Mouse (Mus musculus) layer of hippocampus, postnatal 10 days (tissue): ENCODE results near the gene Cdh24. TPM values are rescaled to one million over a fixed set of nuclear protein-coding genes. Genes with fewer than 3 reads are reported as not detected.

Experiments
- DNase-seq, 2 experiments: peaks; one replicate each; pipeline ENCODE4 v3.0.0; 2021; ENCODE audit warnings: low spot score in 2 of 2
- long read RNA-seq: library from polyadenylated mRNA; stranded (forward); transcript quantifications from one replicate; pipeline ENCODE4 v2.0.0, GENCODE M21; 2023
- total RNA-seq, 2 experiments: library from RNA; stranded (reverse); gene quantifications; 2 replicates each; pipeline ENCODE4 v1.2.3; 2021

The Cdh24 gene
- 10 to 100 TPM; 14.7 to 17.2 TPM for total RNA-seq
- long read RNA-seq, partial matches to known transcripts: 0 of 1 reads
- long read RNA-seq, other reads (novel, unspliced or antisense): 1 of 1 reads

- peak; percentile 95 to 96 for DNase-seq
Observed at GRCm38 (mm10) chr14:54641305-54641969, at the start of gene Cdh24. Gene Cdh24, minus strand, starts transcription at chr14:54641364.

DNA sequence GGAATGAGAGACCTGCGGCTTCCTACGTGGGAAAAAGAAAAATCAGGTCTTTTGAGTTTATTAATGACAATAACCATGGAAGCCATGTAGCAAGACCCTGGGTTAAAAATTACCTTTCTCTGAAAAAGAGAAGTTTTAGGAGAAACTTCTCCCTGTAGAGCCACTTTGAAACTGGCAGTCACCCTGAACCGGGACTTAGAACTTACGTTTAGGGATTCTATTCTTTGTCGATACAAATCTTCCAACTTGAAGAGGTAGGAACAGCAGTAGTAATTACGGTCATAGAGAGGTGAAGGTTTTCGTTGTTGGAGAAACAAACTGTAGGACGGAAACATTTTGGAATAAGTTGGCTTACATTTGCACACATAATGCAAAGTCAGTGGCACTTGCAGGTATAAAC lies 46.1 kb upstream of the Cdh24 start:
- DNase-seq: no peak

- peak; percentile 100 for DNase-seq
Observed at GRCm38 (mm10) chr14:54686522-54687143, 45.5 kb upstream of the Cdh24 start, which contains the start of gene Acin1. Gene Acin1, minus strand, starts transcription at chr14:54686931.

GRCm38 (mm10) chr14:54686063-54686521 lies 44.9 kb upstream of the Cdh24 start, which contains the start of gene 1700123O20Rik:
Gene 1700123O20Rik, plus strand, starts transcription at chr14:54686216.
- no peak for DNase-seq

DNA sequence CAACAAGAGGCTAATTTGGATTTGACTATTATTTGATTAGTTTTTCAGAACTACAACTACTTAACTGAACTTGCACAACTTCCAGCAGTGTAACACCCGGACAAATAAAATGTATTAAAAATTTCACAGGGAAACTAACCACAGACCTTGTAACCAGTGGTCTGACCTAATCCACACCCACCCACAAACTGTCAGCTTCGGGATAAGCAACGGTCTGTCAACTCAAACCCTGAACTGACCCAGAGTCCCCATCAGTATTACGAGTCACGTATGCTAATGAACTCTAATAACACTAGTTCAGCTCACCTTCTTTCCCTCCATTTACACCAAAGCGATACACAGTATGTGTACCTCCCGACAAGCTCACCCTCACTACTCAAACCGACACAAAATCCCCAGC lies 44.3 kb upstream of the Cdh24 start:
- no peak for DNase-seq

- DNase-seq: no peak
Observed at GRCm38 (mm10) chr14:54682396-54682795, 41.2 kb upstream of the Cdh24 start.

- DNase-seq: no peak
Observed at GRCm38 (mm10) chr14:54678657-54679304, 37.6 kb upstream of the Cdh24 start.

- peak in 1 of 2 experiments; percentile 19 for DNase-seq
Observed at GRCm38 (mm10) chr14:54676290-54676689, 35.1 kb upstream of the Cdh24 start.

DNA sequence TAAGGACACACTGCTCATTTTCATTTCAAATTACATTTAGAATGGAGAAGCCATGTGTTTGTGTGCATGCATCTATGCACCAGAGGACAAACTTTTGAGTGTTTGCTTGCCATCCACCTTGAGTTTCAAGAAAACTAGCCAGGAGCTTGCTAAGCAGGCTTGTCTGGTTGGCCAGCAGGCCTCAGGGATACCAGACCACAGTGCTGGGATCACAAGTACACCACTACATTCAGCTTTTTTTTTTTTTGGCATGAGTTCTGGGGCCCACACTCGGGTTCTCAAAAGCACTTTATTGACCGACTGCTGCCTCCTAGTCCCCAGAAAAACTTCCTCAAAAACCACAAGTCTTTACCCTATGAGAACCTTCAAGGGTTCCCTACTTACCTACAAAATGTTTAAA lies 33.2 kb upstream of the Cdh24 start:
- DNase-seq: no peak

DNA sequence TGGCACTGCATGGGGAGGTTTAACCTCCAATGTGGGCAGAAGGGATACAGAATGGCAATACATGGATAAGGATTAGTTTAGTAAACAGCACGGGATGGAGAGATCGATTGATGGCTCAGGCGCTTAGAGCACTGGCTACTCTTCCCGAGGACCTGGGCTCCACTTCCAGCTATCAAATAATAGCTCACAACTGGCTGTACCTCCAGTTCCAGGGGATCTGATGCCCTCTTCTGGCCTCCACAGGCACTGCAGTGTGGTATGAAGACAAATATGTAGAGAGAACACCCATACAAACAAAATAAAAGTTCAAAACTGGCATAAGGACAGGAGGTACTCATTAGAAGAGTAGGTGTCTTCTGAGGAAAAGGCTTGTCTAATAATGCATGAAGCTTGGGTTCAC lies 28.2 kb upstream of the Cdh24 start:
- DNase-seq: peak in 1 of 2 experiments; percentile 39

DNA sequence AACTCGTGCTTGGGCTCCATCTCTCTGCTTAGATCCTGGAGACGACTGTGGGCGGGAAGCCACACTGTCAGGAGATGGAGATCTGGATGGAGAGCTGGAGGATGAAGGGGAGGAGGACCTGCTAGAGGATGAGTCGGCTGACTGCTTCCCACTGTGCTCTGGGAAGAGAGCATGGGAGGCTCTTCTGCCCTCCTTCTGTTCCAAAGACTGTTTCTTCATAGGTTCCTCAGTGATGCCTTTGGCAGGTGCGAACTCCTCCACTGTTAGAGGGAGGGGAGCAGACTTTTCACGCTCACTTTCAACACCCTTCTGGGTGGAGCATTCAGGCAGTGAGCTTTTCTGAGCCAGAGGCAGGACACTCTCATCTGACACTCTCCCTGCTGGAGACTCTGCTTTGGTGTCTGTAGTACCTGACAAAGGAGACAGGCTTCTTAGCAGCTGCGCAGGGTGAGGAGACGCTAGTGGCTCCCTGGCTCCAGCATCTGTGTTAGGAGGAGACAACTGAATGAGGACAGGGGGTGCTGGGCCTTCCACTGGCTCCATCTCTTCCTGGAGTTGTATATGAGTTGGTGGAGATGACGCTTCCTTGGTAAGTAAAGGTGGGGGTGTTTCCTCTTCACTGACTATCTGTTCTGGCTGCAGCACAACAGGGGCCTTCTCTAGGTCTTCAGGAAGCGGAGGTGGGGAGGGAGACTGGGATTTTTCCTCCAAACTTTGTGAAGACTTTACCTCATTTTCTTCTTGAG lies 23.5 kb upstream of the Cdh24 start:
- DNase-seq: no peak

- DNase-seq: no peak
Observed at GRCm38 (mm10) chr14:54660009-54660408, 18.8 kb upstream of the Cdh24 start.

DNA sequence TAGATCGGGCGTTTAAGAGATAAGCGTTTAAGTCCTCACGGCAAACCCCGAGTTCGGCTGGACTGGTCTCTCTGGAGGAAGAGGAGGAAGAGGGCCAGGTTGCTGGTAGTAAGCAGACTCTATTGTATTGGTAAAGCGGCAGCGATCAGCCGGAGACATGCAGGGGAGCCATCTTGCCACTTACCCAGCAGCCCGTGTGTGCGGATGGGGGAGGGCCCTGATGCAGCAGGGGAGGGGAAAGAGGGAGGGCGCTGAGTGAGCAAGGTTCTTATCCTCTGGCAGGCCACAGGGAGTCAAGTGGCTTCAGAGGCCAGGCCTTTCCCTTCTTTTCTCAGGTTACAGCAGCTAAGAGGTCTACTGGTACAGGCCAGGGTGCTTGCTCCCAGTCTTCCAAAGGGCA lies 12.3 kb upstream of the Cdh24 start:
- peak; percentile 77 to 83 for DNase-seq

DNA sequence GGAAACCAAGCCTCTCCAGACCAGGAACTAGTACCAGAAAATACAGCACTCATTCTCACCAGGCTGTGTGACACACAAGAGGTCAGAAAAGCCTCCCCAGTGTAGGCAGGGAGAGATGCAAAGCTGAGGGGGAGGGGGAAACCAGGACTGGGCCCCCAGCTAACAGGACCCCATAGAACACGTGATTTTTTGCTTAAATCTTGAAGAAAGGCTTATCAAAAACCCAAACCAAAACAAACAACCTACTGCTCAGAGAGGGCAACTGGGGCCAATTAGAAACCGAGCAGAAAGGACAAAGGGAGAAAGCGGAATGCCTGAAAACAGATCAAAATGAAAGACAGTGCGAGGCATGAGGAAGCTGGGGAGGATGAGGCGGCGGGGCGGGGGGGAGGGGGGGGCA lies 11.6 kb upstream of the Cdh24 start:
- DNase-seq: no peak

DNA sequence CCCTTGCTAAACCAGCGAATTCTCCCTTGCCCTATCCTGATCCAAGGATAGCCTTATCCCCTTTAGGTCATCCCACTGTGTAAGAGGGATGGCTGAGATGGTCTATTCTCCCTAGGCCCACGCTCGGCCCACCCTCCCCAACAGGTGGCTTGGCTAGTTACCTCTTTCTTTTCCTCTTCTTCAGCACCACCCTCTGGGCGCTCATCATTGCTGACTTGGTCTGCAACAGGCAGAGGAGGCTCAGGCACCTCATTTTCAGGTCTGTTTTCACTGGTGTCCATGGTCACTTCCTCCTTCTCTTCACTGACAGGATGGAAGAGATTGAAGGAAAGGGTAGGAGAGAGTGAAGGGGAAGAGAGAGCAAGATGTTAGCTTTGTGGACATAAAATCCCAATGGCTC lies 10.4 kb upstream of the Cdh24 start:
- DNase-seq: no peak

DNA sequence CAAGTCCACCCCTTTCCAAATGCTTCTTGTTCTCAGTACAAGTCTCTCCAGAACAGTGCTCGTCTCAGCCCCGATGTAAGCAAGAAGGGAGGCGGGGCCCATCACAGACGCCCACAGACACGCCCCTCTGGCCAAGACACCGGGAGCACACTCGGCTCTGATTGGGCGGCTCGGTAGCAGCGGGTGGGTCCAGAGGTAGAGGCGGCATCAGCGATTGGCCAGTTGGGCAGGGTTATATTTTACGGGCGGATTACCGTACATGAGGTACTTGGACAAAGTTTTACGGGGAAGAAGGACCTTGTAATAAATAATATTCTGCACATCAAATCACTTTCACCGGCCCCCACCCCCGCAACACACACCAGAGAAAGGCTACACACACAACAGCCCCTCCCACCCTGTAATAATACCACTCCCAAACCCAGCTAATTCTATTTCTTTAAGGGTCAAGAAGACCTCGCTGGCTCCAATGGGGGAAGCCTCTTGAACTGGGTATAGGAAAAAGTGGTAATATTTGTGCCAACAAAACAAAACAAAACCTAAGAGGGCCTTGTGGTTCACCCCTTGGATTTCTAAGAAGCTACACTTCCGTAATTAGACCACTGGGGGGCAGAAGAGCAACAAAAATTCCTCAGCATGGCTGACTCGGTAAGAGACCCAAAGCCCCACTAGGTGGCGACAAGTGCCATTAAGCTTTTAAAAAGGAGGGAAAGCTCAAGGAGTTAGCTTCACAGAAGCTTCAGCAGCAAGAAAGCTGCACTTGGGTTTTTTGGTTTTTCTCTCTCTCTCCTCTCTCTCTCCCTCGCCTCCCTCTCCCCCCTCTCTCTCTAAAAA lies 9.7 kb upstream of the Cdh24 start:
- DNase-seq: peak; percentile 87 to 89

DNA sequence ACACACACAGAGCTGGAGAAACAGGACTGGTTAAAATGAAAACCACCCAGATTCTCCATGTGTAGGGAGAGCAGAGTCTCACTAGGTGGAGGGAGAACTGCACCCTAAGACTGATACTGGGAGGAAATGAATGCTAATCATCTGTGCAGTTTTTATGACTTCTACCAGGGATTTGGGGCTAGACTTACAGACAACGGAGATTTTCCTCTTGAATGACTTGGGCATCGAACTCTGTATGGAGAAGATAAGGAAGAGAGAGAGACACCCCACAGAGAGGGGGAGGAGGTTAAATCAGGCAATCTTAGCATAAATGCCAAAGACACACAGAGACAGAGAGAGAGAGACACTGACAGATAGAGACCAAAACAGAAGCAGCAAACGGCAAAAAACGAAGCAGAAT lies 6.7 kb upstream of the Cdh24 start:
- no peak for DNase-seq

DNA sequence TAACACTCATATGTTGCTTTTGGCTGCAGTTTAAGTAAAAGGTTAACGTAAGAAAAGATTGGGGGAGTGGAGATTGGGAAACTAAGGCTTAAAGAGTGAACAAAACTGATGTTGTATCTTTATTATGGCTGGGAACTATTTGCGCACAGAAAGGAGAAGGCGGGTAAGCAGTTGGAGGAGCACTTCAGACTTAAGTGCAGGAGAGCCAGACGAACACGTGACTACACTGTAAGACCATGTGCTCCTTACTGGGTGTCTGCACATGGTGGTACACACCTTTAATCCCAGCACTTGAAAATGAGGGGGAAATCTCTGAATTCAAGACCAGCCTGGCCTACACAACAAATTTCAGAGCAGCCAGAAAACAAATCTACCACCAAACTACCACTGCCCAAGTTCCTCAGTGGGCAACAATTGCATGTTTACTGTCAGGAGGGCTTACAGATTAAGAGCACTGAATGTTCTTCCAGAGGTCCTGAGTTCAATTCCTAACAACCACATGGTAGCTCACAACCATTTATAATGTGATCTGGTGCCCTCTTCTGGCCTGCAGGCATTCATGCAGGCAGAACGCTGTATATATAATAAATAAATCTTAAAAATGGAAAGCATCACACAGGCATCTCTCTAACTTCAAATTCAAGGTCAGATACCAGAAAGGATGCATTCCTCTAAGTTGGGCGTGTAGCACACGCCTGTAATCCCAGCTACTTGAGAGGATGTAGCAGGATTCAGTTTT lies 5.9 kb upstream of the Cdh24 start:
- DNase-seq: no peak

DNA sequence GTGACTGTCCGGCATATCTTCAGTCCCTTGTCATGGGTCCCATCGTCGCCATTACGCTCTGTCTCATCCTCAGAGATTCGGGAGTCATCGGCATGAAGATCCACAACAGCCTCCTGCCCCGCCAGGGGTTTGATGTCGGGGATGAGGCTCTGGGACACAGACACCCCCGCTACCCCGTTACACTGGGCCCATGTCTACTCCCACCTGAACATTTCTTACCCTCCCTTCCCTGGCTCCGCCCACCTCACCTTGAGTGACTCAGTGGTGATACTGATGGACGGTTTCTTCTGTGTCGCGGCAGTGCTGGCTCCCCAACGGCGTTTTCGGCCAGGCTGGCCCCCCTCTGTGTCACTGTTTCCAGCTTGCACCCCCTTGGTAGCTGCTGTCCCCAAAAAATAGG lies 5.3 kb upstream of the Cdh24 start:
- no peak for DNase-seq

DNA sequence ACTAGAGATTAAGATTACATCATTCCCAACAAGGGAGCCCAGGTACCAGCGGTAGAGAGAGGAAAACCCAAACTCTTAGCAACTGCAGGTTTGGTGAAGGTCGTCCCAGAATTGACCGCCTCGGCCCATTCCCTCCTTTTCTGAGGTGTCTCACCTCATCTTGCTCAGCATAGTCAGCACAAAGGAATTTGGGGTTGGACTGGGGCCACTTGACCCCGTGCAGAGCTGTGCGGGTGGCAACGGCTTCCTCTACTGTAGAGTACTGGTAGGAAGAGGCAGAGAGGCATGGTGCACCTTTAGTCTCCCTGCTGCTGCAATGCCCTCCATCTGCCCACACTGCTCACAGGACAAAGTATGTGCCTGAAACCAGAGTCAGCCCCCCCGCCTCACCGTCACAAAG lies 3.1 kb upstream of the Cdh24 start:
- no peak for DNase-seq
